Mouse (Mus musculus) liver, embryonic 14.5 days (tissue): ENCODE measurements around the gene Slc16a5. TPM values are rescaled to one million over a fixed set of nuclear protein-coding genes. Genes with fewer than 3 reads are reported as not detected.

Source experiments
- ATAC-seq: fragments of 200-750 bp; cut with Nextera tagmentation; 2 replicates; pipeline ENCODE4 v1.8.0; 2017; ENCODE audit warnings: moderate number of reproducible peaks, mild to moderate bottlenecking, moderate library complexity; ENCODE audit not compliant: insufficient read depth
- DNase-seq, 3 experiments: peaks; one replicate each; pipeline ENCODE4 v3.0.0-alpha.2; 2012 to 2013; ENCODE audit warnings: low read depth in 3 of 3, low spot score in 3 of 3
- H3K27ac ChIP-seq: fragments of 300-500 bp; sonication (generic); 2 replicates; pipeline ENCODE4 v1.5.1; 2014; ENCODE audit warnings: moderate library complexity, mild to moderate bottlenecking, control low read depth, inconsistent platforms
- H3K27me3 ChIP-seq: fragments of 300-500 bp; sonication (generic); 2 replicates; pipeline ENCODE4 v1.6.1; 2014; ENCODE audit warnings: mild to moderate bottlenecking, low read length, moderate library complexity; ENCODE audit not compliant: control insufficient read depth, insufficient read depth
- H3K36me3 ChIP-seq: fragments of 300-500 bp; sonication (generic); replicated peaks from 2 replicates; pipeline ENCODE4 v1.6.1; 2014; ENCODE audit warnings: low read depth; ENCODE audit not compliant: control insufficient read depth, insufficient read depth
- H3K4me1 ChIP-seq, 2 experiments: fragments of 200-500 bp in 1 of 2; fragments of 300-500 bp in 1 of 2; sonication (generic) in 1 of 2; replicated peaks; 2 replicates each; pipeline ENCODE4 v1.6.1; 2012 to 2014; ENCODE audit warnings: antibody characterized with exemption in 1 of 2, inconsistent platforms in 1 of 2, low read length in 1 of 2; ENCODE audit not compliant: control insufficient read depth in 2 of 2, insufficient read depth in 2 of 2
- H3K4me2 ChIP-seq: fragments of 300-500 bp; sonication (generic); 2 replicates; pipeline ENCODE4 v1.6.1; 2014; ENCODE audit warnings: low read depth, mild to moderate bottlenecking, control low read depth, moderate library complexity
- H3K4me3 ChIP-seq, 2 experiments: fragments of 200-500 bp in 1 of 2; fragments of 300-500 bp in 1 of 2; sonication (generic) in 1 of 2; 2 replicates each; pipeline ENCODE4 v1.5.1; 2012 to 2014; ENCODE audit warnings: low read depth in 2 of 2, low read length in 2 of 2, mild to moderate bottlenecking in 2 of 2, control low read depth in 1 of 2, inconsistent platforms in 1 of 2, moderate library complexity in 1 of 2; ENCODE audit not compliant: insufficient read depth in 1 of 2
- H3K9ac ChIP-seq: fragments of 300-500 bp; sonication (generic); replicated peaks from 2 replicates; pipeline ENCODE4 v1.6.1; 2014; ENCODE audit warnings: mild to moderate bottlenecking, control low read depth, moderate library complexity
- H3K9me3 ChIP-seq: fragments of 300-500 bp; sonication (generic); 2 replicates; pipeline ENCODE4 v1.6.1; 2016; ENCODE audit warnings: low read length, mixed read lengths; ENCODE audit not compliant: control insufficient read depth
- CTCF ChIP-seq: IDR thresholded peaks from 2 replicates; pipeline ENCODE4 v1.5.1; 2016; ENCODE audit warnings: antibody characterized with exemption, low read depth, control low read depth
- EP300 ChIP-seq: IDR thresholded peaks from 2 replicates; pipeline ENCODE4 v1.6.1; 2016; ENCODE audit warnings: antibody characterized with exemption, low read depth
- WGBS: fragments of 180-500 bp; shearing (Covaris S2); extraction: QIAGEN DNeasy Blood & Tissue Kit; methylation state at CpG from one replicate; pipeline ENCODE4 v1.1.7; 2014; ENCODE audit not compliant: insufficient replicate concordance; 5-methylcytosine and 5-hydroxymethylcytosine counted together
- polyA plus RNA-seq, 2 experiments: library from polyadenylated mRNA; depleted of rRNA in 1 of 2; stranded (reverse) in 1 of 2; unstranded in 1 of 2; fragments of >200 nt; fragmentation: Nextera tagmentation in 1 of 2; extraction: Ambion mirVana in 1 of 2; gene quantifications; 2 replicates each; pipeline versions ENCODE4 v1.2.1 to v1.2.3; 2012 to 2014

Slc16a5 gene
- polyA plus RNA-seq (2012; rRNA removed) (0.02 TPM in 2 replicates), polyA plus RNA-seq (2014; fragmentation: Nextera tagmentation; extraction: Ambion mirVana) (0.05 TPM in 1 of 2 replicates, not detected in the other)

DNA sequence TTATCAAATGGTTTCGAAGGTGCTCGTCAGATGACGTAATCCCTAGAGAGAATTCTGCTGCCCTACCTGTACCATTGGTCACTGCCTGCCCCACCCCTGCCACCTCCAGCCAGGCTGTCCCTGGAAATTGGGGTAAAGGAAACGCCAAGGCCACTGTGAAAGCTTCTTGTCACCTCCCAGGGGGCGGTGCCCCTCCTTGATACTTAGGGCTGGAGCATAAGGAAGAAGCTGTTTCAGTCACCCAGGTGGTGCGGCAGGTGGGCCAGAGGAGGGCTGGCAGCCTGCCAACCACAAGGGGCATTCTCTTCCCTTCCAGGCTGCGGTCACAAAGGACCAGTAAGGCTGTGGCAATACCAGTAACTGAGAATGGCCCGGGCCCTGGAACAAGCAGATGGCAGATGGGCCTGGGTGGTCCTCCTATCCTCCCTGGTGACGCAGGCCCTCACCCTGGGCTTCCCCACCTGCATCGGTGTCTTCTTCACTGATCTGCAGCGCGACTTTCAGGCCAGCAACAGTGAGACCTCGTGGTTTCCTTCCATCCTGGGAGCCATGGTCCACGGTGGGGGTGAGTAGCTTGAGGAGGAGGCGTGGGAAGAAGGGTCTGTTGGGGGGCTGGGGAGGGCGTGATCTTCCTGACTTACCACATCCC is at the start of gene Slc16a5:
Gene Slc16a5, plus strand, starts transcription at position 232 of the 649 bp plus-strand sequence.
- ATAC-seq = no peak
- H3K9me3 ChIP-seq = no peaks in the 10 kb centered on the region
- H3K4me3 ChIP-seq = no peak within 1 kb of the TSS
- no peaks in the 10 kb centered on the region for H3K4me1 ChIP-seq
- no peak within 1 kb of the TSS for H3K4me2 ChIP-seq
- H3K9ac ChIP-seq = no peak within 1 kb of the TSS
- no peak within 1 kb of the TSS for H3K27ac ChIP-seq
- H3K36me3 ChIP-seq = no peaks in the 10 kb centered on the region
- no peaks in the 10 kb centered on the region; the same call in 1 of the 2 replicates for H3K27me3 ChIP-seq
- TF ChIP-seq CTCF (no peak), EP300 (no peak)
- DNase-seq = no peak
- WGBS = 56% methylated on average over 16 of the region's 16 CpGs

DNA sequence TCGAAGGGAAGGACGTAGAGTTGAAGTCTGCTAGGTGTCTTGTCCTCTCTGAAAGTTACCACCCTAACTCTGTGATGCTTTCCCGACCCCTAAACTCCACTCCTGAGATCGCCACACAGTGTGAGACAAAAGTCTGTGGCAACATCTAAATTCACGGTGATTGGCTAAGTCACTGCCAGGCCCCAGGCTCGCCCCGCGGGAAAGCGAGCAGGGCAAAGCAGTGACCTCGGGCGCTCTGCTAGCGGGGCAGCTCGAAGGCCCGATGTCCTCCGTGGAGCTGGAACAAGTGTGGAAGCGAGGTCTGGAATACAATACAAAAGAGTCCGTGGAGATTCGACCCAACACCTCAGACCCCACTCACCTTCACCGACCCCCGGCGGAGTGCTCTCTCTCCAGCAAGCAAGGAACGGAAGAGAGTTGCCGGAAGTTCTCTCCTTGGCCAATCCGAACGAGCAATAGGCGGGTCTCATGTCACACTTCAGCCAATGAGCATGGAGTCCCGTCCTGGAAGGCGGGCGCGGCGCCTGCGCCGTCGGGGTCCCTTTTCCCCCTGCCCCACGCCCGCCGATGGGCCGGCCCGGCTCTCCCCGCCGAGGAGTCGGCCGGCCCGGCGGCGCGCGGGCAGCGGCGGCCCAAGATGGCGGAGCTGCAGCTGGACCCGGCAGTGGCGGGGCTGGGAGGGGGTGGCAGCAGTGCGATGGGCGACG is 42.6 kb upstream of the Slc16a5 start, which contains the start of the genes Atp5h and Kctd2:
Gene Atp5h, minus strand, starts transcription at position 432 of the 707 bp plus-strand sequence.
Gene Kctd2, plus strand, starts transcription at position 598 of the 707 bp plus-strand sequence.
- under 1% methylated on average over 49 of the region's 56 CpGs for WGBS
- TF ChIP-seq CTCF (no peak), EP300 (no peak)
- peak within 1 kb of the TSS; percentile 93 for H3K4me2 ChIP-seq
- peak within 1 kb of the TSS; percentile 84 to 90 for H3K4me3 ChIP-seq
- DNase-seq = peak; percentile 93
- no peaks in the 10 kb centered on the region for H3K27me3 ChIP-seq
- H3K9ac ChIP-seq = peak within 1 kb of the TSS; percentile 95
- H3K9me3 ChIP-seq = no peaks in the 10 kb centered on the region
- peaks cover 13 to 17% of the 10 kb centered on the region in 2 experiments; a peak in 3 of 4 replicates for H3K4me1 ChIP-seq
- peak within 1 kb of the TSS; percentile 68 for H3K27ac ChIP-seq
- peak; percentile 98 for ATAC-seq
- H3K36me3 ChIP-seq = peaks cover 26% of the 10 kb centered on the region

DNA sequence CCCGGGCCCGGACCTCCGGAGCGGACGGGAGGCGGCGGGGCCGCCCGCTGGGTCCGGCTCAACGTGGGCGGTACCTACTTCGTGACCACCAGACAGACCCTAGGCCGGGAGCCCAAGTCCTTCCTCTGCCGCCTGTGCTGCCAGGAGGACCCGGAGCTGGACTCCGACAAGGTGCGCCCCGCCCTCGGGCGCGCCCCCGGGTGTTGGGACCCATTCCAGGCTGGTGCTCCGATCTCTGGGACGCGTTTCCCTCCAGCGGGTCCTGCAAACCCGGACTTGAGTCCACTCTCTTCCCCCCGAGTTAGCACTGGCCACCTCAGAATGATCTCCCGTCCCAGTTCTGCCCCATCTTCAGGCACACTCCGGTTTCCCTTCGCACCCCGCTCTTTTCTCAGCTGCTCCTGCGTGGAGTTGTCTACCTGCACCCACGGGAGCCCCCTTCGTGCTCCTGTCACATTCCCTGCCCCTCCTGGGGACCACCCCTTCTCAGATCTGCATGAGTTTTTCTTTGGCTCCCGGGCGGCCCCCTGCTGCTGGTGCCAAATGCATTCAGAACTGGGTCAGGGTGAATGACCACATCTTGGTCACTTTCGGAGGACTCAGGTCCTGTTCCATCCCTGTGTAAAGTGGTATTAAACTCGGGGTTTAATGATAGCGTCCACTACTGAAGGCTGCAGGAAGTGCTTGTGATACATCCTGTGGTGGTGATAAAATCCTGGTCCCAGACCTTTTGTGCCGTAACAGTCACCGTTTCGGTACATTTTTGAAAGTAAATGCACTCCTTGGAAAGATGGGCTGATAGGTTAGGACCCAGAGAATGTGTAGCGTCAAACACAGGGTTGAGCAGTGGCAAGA is 41.7 kb upstream of the Slc16a5 start:
- WGBS = 2% methylated on average over 45 of the region's 45 CpGs
- peak; percentile 75 for ATAC-seq
- peak overlapping the region; percentile 74 for H3K4me2 ChIP-seq
- DNase-seq = peak in 1 of 3 experiments; percentile 33
- H3K27me3 ChIP-seq = no peaks in the 10 kb centered on the region
- H3K4me3 ChIP-seq = peak overlapping the region; percentile 77 to 84
- no peak for TF ChIP-seq CTCF
- no peak for TF ChIP-seq EP300
- peaks cover 20% of the 10 kb centered on the region for H3K36me3 ChIP-seq
- peaks cover 13 to 17% of the 10 kb centered on the region in 2 experiments; a peak in 3 of 4 replicates for H3K4me1 ChIP-seq
- peak overlapping the region; percentile 6 for H3K27ac ChIP-seq
- H3K9me3 ChIP-seq = no peaks in the 10 kb centered on the region
- peak overlapping the region; percentile 95 for H3K9ac ChIP-seq

DNA sequence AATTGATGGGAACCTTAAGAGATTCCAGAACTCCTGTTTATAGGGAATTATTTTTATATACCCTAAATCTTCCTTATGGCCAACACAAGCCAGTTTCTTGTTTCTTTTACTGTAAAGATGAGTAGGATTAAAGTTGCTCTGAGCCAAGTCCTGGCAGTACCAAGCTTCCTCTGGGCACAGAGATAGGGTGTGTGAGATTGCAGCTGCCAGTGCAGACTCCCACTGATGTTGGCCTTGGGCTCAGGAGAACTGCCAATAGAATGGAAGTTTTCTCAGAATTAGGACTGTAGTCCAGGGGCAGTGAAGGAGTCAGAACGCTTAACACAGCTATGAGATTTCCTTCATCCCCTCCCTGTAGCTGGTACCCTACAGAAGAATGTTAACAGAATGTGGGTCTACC is 40.9 kb upstream of the Slc16a5 start:
- DNase-seq (no peak), ATAC-seq (no peak)
- 76% methylated on average over 1 of the region's 1 CpGs for WGBS
- no peak for TF ChIP-seq CTCF
- no peak for TF ChIP-seq EP300
- Histone ChIP-seq H3K27ac (no peak overlapping the region), H3K9me3 (no peaks in the 10 kb centered on the region), H3K4me1 (peaks cover 13 to 17% of the 10 kb centered on the region in 2 experiments; a peak in 3 of 4 replicates), H3K36me3 (peaks cover 13% of the 10 kb centered on the region), H3K4me2 (peak overlapping the region; percentile 74), H3K4me3 (peak overlapping the region in 1 of 2 experiments; percentile 84; a peak in 1 of 4 replicates), H3K9ac (no peak overlapping the region), H3K27me3 (no peaks in the 10 kb centered on the region)
